Mouse (Mus musculus) 3134 (cell line): ENCODE measurements at regions not wholly inside any gene's neighbourhood (a gene's known extent, or its start where the extent isn't known, plus 50 kb on each side); places are given as distances from the start of the nearest gene placed in this dataset.
A peak's percentile ranks its signal among the peaks of the same experiment; 100 is the strongest.

Source experiments
- DNase-seq: peaks from one replicate; pipeline ENCODE4 v3.0.0-alpha.2; 2011; ENCODE audit warnings: low spot score; ENCODE audit not compliant: insufficient read length; ENCODE audit errors: extremely low read depth

- DNase-seq = no peak
Observed at GRCm38 (mm10) chr17:84030699-84031098, 157.0 kb downstream of the Zfp36l2 start.

- DNase-seq = peak; percentile 73
Observed at GRCm38 (mm10) chr17:84028157-84028970, 159.4 kb downstream of the Zfp36l2 start.

- DNase-seq = no peak
Observed at GRCm38 (mm10) chr17:84027275-84027674, 160.5 kb downstream of the Zfp36l2 start.

- DNase-seq = peak; percentile 81
Observed at GRCm38 (mm10) chr17:84026110-84026509, 161.6 kb downstream of the Zfp36l2 start.

- no peak for DNase-seq
Observed at GRCm38 (mm10) chr17:84022358-84022757, 165.4 kb downstream of the Zfp36l2 start.

GRCm38 (mm10) chr17:84018817-84019216 lies 168.9 kb downstream of the Zfp36l2 start:
- no peak for DNase-seq

- no peak for DNase-seq
Observed at GRCm38 (mm10) chr17:84017891-84018290, 169.9 kb downstream of the Zfp36l2 start.

- no peak for DNase-seq
Observed at GRCm38 (mm10) chr17:84014287-84015039, 166.7 kb upstream of the Haao start.

- no peak for DNase-seq
Observed at GRCm38 (mm10) chr17:84010492-84011060, 162.8 kb upstream of the Haao start.

GRCm38 (mm10) chr17:84009966-84010365 lies 162.2 kb upstream of the Haao start:
- DNase-seq = no peak

GRCm38 (mm10) chr17:84009194-84009593 lies 161.4 kb upstream of the Haao start:
- DNase-seq = no peak

- DNase-seq = no peak
Observed at GRCm38 (mm10) chr17:84008682-84009052, 160.9 kb upstream of the Haao start.

GRCm38 (mm10) chr17:84008035-84008681 lies 160.4 kb upstream of the Haao start:
- DNase-seq = no peak

- DNase-seq = no peak
Observed at GRCm38 (mm10) chr17:84006748-84007147, 159.0 kb upstream of the Haao start.

GRCm38 (mm10) chr17:84004237-84004636 lies 156.5 kb upstream of the Haao start:
- DNase-seq = no peak

GRCm38 (mm10) chr17:84003489-84004234 lies 155.9 kb upstream of the Haao start:
- peak; percentile 64 for DNase-seq

GRCm38 (mm10) chr17:84002939-84003338 lies 155.2 kb upstream of the Haao start:
- no peak for DNase-seq

GRCm38 (mm10) chr17:84002327-84002726 lies 154.6 kb upstream of the Haao start:
- DNase-seq = no peak

GRCm38 (mm10) chr17:84000115-84000514 lies 152.4 kb upstream of the Haao start:
- DNase-seq = no peak

GRCm38 (mm10) chr17:83998972-83999545 lies 151.3 kb upstream of the Haao start:
- no peak for DNase-seq
